Mouse (Mus musculus): ENCODE data around the gene March4. TPM values are rescaled to one million over a fixed set of nuclear protein-coding genes. Genes with fewer than 3 reads are reported as not detected.

March4 gene
- polyA plus RNA-seq, 1 experiment from 2014 or later = 3.1 TPM

DNA sequence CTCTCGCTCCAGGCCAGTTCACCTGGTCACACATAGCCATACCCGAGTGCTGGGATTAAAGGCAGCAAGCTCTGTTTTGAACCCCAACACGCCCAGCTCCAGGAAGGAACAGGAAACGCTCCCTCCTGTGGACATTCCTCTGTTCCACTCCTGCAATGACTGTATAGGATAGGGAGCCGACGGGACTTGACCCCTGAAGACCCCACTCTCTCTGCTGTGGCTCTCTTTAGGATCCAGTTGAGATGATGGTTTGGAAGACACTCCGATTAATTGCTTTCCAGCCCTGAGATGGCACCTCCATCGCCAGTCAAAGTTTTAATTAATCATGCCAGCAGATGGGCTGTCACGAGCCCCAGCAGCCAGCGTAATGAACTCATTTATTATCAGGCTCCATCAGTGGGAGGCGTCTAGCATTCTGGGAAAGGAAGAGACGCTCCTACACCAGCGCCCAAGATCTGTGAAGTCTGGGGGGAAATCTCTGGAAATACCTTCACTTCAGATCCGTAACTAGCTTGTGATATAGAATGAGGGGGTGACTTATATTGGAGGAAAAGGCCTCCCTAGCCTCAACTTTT lies 130.1 kb downstream of the March4 start:
- no peak overlapping the region for H3K4me3 ChIP-seq (ENCODE audit: low read depth, low read length)
- DNase-seq (ENCODE audit: low spot score) (no peak), ATAC-seq (ENCODE audit: insufficient read depth, low FRiP score, low TSS enrichment) (peak; percentile 43; the same call in 1 of the 2 replicates)

GRCm38 (mm10) chr1:72401331-72402069 lies 135.2 kb downstream of the March4 start:
- no peaks in the 10 kb centered on the region for H3K36me3 ChIP-seq (ENCODE audit: control insufficient read depth, insufficient read depth, low read length)
- ATAC-seq (ENCODE audit: insufficient read depth, low FRiP score, low TSS enrichment) (peak; percentile 85), DNase-seq (ENCODE audit: low spot score) (no peak)
- no peak overlapping the region for H3K4me3 ChIP-seq (ENCODE audit: low read depth, low read length)
- WGBS = 39% methylated on average over 8 of the region's 8 CpGs
- no peaks in the 10 kb centered on the region for H3K27me3 ChIP-seq (ENCODE audit: control insufficient read depth, insufficient read depth, low read length)
- no peaks in the 10 kb centered on the region for H3K9me3 ChIP-seq (ENCODE audit: control insufficient read depth, low read length)
- no peak overlapping the region for H3K4me2 ChIP-seq (ENCODE audit: low read depth)
- no peak overlapping the region for H3K9ac ChIP-seq (ENCODE audit: low read length)
- peak overlapping the region; percentile 51 for H3K27ac ChIP-seq (ENCODE audit: low read depth, low read length)
- no peaks in the 10 kb centered on the region for H3K4me1 ChIP-seq (ENCODE audit: control insufficient read depth, insufficient read depth, low read length)

More for the DNA sequence above, 130.1 kb downstream of the March4 start:
- Histone ChIP-seq H3K36me3 (ENCODE audit: control insufficient read depth, insufficient read depth, low read length) (no peaks in the 10 kb centered on the region), H3K27ac (ENCODE audit: low read depth, low read length) (no peak overlapping the region), H3K27me3 (ENCODE audit: control insufficient read depth, insufficient read depth, low read length) (no peaks in the 10 kb centered on the region), H3K4me2 (ENCODE audit: low read depth) (no peak overlapping the region), H3K4me1 (ENCODE audit: control insufficient read depth, insufficient read depth, low read length) (no peaks in the 10 kb centered on the region), H3K9ac (ENCODE audit: low read length) (no peak overlapping the region), H3K9me3 (ENCODE audit: control insufficient read depth, low read length) (no peaks in the 10 kb centered on the region)
- WGBS = 66% methylated on average over 14 of the region's 14 CpGs

GRCm38 (mm10) chr1:72400616-72401015 lies 136.1 kb downstream of the March4 start:
- no peak overlapping the region for H3K27ac ChIP-seq (ENCODE audit: low read depth, low read length)
- H3K4me2 ChIP-seq (ENCODE audit: low read depth) = no peak overlapping the region
- H3K9ac ChIP-seq (ENCODE audit: low read length) = no peak overlapping the region
- H3K27me3 ChIP-seq (ENCODE audit: control insufficient read depth, insufficient read depth, low read length) = no peaks in the 10 kb centered on the region
- 86% methylated on average over 9 of the region's 9 CpGs for WGBS
- H3K36me3 ChIP-seq (ENCODE audit: control insufficient read depth, insufficient read depth, low read length) = no peaks in the 10 kb centered on the region
- H3K4me1 ChIP-seq (ENCODE audit: control insufficient read depth, insufficient read depth, low read length) = no peaks in the 10 kb centered on the region
- no peak overlapping the region for H3K4me3 ChIP-seq (ENCODE audit: low read depth, low read length)
- ATAC-seq (ENCODE audit: insufficient read depth, low FRiP score, low TSS enrichment) (no peak), DNase-seq (ENCODE audit: low spot score) (no peak)
- H3K9me3 ChIP-seq (ENCODE audit: control insufficient read depth, low read length) = no peaks in the 10 kb centered on the region

DNA sequence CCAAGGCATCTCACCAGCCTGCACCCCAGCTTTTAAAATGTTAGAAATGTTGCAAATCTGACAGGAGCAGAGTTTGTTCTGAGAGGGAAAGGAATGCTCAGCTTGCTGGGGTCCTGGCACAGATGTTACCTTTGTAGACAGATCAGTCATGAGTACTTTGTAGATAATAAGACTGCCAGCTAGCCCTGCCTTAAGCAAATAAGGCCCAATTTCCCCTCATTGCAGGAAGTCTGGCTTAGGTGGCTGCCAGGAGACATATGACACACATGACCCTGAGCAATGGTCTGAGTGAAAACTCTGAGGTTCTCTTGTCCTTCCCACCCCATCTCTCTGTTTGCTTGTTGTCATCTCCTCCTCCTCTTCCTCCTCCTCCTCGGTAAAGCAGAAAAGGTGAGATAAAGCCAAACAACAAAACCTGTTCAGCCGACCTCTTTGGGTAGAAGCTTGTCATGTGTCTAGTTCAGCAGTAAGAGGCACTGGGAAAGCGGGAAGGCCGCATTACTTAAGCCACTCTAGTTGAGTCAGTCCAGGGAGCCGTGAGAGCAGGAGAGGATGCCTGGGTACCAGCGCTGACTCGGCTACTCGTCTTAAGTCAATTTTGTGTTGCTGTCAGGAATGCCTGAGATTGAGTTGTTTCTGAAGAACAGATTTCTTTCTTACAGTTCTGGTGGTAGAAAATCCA lies 136.9 kb downstream of the March4 start:
- no peak overlapping the region for H3K9ac ChIP-seq (ENCODE audit: low read length)
- WGBS = 90% methylated on average over 8 of the region's 8 CpGs

GRCm38 (mm10) chr1:72390420-72390819 lies 146.3 kb downstream of the March4 start:
- no peaks in the 10 kb centered on the region for H3K27me3 ChIP-seq (ENCODE audit: control insufficient read depth, insufficient read depth, low read length)
- H3K9me3 ChIP-seq (ENCODE audit: control insufficient read depth, low read length) = no peaks in the 10 kb centered on the region
- ATAC-seq (ENCODE audit: insufficient read depth, low FRiP score, low TSS enrichment) = no peak
- no peak overlapping the region for H3K9ac ChIP-seq (ENCODE audit: low read length)
- H3K4me2 ChIP-seq (ENCODE audit: low read depth) = no peak overlapping the region
- WGBS = 85% methylated on average over 4 of the region's 4 CpGs
- peaks cover 2% of the 10 kb centered on the region; the same call in 1 of the 2 replicates for H3K36me3 ChIP-seq (ENCODE audit: control insufficient read depth, insufficient read depth, low read length)
- no peaks in the 10 kb centered on the region for H3K4me1 ChIP-seq (ENCODE audit: control insufficient read depth, insufficient read depth, low read length)
- no peak overlapping the region for H3K4me3 ChIP-seq (ENCODE audit: low read depth, low read length)
- no peak overlapping the region for H3K27ac ChIP-seq (ENCODE audit: low read depth, low read length)
- no peak for DNase-seq (ENCODE audit: low spot score)

More for the DNA sequence above, 136.9 kb downstream of the March4 start:
- H3K27me3 ChIP-seq (ENCODE audit: control insufficient read depth, insufficient read depth, low read length) = no peaks in the 10 kb centered on the region
- no peak overlapping the region for H3K4me2 ChIP-seq (ENCODE audit: low read depth)
- no peaks in the 10 kb centered on the region for H3K36me3 ChIP-seq (ENCODE audit: control insufficient read depth, insufficient read depth, low read length)
- no peaks in the 10 kb centered on the region for H3K9me3 ChIP-seq (ENCODE audit: control insufficient read depth, low read length)
- no peaks in the 10 kb centered on the region for H3K4me1 ChIP-seq (ENCODE audit: control insufficient read depth, insufficient read depth, low read length)
- H3K27ac ChIP-seq (ENCODE audit: low read depth, low read length) = no peak overlapping the region
- ATAC-seq (ENCODE audit: insufficient read depth, low FRiP score, low TSS enrichment) = no peak
- H3K4me3 ChIP-seq (ENCODE audit: low read depth, low read length) = no peak overlapping the region
- DNase-seq (ENCODE audit: low spot score) = no peak

- DNase-seq (ENCODE audit: low spot score) (no peak), ATAC-seq (ENCODE audit: insufficient read depth, low FRiP score, low TSS enrichment) (no peak)
- Histone ChIP-seq H3K27me3 (ENCODE audit: control insufficient read depth, insufficient read depth, low read length) (no peaks in the 10 kb centered on the region), H3K36me3 (ENCODE audit: control insufficient read depth, insufficient read depth, low read length) (peaks cover 2% of the 10 kb centered on the region), H3K27ac (ENCODE audit: low read depth, low read length) (no peak overlapping the region), H3K4me2 (ENCODE audit: low read depth) (no peak overlapping the region), H3K4me1 (ENCODE audit: control insufficient read depth, insufficient read depth, low read length) (no peaks in the 10 kb centered on the region), H3K4me3 (ENCODE audit: low read depth, low read length) (no peak overlapping the region), H3K9me3 (ENCODE audit: control insufficient read depth, low read length) (no peaks in the 10 kb centered on the region), H3K9ac (ENCODE audit: low read length) (no peak overlapping the region)
- WGBS = 86% methylated on average over 5 of the region's 5 CpGs
These were observed 153.1 kb downstream of the March4 start for GRCm38 (mm10) chr1:72383651-72384050.

DNA sequence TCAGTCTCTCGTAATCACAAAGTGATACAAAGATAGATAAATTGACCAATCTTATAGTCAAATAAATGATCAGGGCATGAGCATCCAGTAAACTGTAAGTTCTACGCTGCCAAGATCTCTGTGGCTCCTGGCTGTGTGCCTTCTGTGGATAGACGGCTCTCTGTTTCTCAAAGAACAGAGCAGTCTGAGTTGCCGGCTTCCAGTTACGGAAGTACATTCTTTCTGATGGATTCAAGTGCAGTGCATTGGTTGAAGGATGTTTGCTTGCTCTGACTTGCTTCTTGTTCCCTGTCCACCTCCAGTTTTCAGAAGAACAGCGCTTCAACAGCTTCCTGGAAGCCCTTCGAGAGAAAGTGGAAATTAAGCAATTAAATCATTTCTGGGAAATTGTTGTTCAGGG lies 153.7 kb downstream of the March4 start:
- WGBS = 95% methylated on average over 7 of the region's 7 CpGs

GRCm38 (mm10) chr1:72380544-72380943 lies 156.2 kb downstream of the March4 start:
- no peak for ATAC-seq (ENCODE audit: insufficient read depth, low FRiP score, low TSS enrichment)
- 100% methylated on average over 3 of the region's 3 CpGs for WGBS
- H3K4me2 ChIP-seq (ENCODE audit: low read depth) = no peak overlapping the region
- H3K27ac ChIP-seq (ENCODE audit: low read depth, low read length) = no peak overlapping the region
- H3K4me1 ChIP-seq (ENCODE audit: control insufficient read depth, insufficient read depth, low read length) = no peaks in the 10 kb centered on the region
- H3K36me3 ChIP-seq (ENCODE audit: control insufficient read depth, insufficient read depth, low read length) = peaks cover 1% of the 10 kb centered on the region
- H3K9me3 ChIP-seq (ENCODE audit: control insufficient read depth, low read length) = no peaks in the 10 kb centered on the region
- no peak overlapping the region for H3K9ac ChIP-seq (ENCODE audit: low read length)
- DNase-seq (ENCODE audit: low spot score) = no peak
- no peaks in the 10 kb centered on the region for H3K27me3 ChIP-seq (ENCODE audit: control insufficient read depth, insufficient read depth, low read length)
- no peak overlapping the region for H3K4me3 ChIP-seq (ENCODE audit: low read depth, low read length)

More for the DNA sequence above, 153.7 kb downstream of the March4 start:
- Histone ChIP-seq H3K4me1 (ENCODE audit: control insufficient read depth, insufficient read depth, low read length) (no peaks in the 10 kb centered on the region), H3K4me3 (ENCODE audit: low read depth, low read length) (no peak overlapping the region), H3K36me3 (ENCODE audit: control insufficient read depth, insufficient read depth, low read length) (peaks cover 2% of the 10 kb centered on the region), H3K27ac (ENCODE audit: low read depth, low read length) (no peak overlapping the region), H3K4me2 (ENCODE audit: low read depth) (no peak overlapping the region), H3K9ac (ENCODE audit: low read length) (no peak overlapping the region), H3K9me3 (ENCODE audit: control insufficient read depth, low read length) (no peaks in the 10 kb centered on the region), H3K27me3 (ENCODE audit: control insufficient read depth, insufficient read depth, low read length) (no peaks in the 10 kb centered on the region)
- DNase-seq (ENCODE audit: low spot score) (no peak), ATAC-seq (ENCODE audit: insufficient read depth, low FRiP score, low TSS enrichment) (no peak)
